Mouse (Mus musculus) heart, adult 2 months (tissue): Measurements from ENCODE around the gene Mtmr3.

Source experiments
- CTCF ChIP-seq: fragments of 200-600 bp; IDR thresholded peaks from 2 replicates; pipeline ENCODE4 v1.8.1; 2022; ENCODE audit warnings: antibody characterized with exemption, mild to moderate bottlenecking, moderate library complexity
- EP300 ChIP-seq: fragments of 200-500 bp; IDR thresholded peaks from 2 replicates; pipeline ENCODE4 v1.6.1; 2011; ENCODE audit warnings: low read depth, low read length, control low read depth; ENCODE audit not compliant: insufficient read depth
- POLR2A ChIP-seq: fragments of 200-500 bp; IDR thresholded peaks from 2 replicates; pipeline ENCODE4 v1.6.1; 2011; ENCODE audit warnings: mild to moderate bottlenecking, low read depth, low read length, control low read depth; ENCODE audit not compliant: insufficient read depth

DNA sequence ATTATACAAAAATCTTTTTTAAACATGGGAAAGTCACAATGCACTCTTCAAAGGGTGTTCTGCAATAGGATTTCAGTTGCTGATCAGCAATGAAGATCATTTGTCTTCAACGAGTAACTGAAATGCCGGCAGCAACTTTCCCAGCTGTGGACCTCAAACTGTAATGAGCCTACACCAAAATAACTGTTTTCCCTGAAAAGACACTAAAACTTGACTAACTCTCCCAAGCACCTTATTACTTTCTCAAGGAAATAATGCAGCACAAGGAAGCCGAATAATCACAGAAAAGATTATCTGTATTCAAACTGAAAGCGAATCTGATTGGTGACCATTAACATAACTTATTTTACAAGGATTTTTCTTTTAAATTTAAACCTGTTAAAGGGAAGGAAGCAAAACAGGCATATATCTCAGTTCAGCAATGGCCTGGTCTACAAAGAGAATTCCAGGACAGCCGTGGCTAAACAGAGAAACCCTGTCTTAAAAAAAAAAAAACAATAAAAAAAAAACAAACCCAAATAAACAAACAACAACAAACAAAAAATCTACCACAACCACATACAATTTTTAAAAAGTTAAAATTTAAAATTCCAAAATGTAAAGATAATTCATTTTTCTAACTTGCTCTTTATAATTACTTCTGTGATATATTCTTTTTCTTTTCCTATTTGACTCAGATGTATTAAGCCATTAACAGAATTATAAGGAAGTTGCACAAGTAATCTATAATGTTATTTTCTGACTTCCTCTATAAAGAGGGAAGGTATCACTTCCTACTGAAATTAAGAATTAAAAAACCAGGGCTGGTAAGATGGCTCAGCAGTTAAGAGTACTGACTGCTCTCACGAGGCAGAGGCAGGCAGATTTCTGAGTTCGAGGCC lies 50.7 kb downstream of the Mtmr3 start:
- TF ChIP-seq CTCF (no peak), POLR2A (no peak), EP300 (no peak)
